15 mouse cellular contexts compared by ENCODE assay signal in the genomic region with DNA sequence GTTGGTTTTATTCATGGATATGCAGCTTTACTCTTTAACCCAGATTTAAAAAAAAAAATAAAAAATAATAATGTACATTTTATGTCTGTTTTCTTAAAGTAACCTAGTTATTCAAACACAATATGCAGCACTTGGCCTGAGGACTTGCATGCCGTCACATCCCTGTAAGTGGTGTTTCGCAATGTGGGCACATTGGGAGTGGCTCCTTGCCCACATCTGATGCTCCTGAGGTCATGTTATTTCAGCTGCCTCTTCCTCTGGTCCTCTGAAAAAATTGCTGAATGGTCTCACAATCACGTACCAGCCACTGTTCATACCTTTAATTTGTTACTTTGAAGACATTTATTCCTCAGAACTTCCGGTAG. TPM values are rescaled to one million over a fixed set of nuclear protein-coding genes. Genes with fewer than 3 reads are reported as not detected.
DNase-seq lines count a peak whose midpoint lies in the region; ATAC-seq and TF ChIP-seq lines count a peak whose summit lies in the region.
"Had no signal": no experiment of that assay in that cellular context is flagged by ENCODE, and none has a peak within 500 bp of the region (broad histone marks: within the 10 kb centered on the region; RNA-seq: fewer than 3 reads in every experiment).

No protein-coding gene starts in this region.

- no peak overlapping the region for H3K4me2 ChIP-seq in lung, embryonic 14.5 days
- H3K4me2 ChIP-seq in myocyte (ENCODE audit: low read depth): peak overlapping the region; percentile 48
- no peak overlapping the region for H3K4me2 ChIP-seq in hindbrain, embryonic 16.5 days (ENCODE audit: low read length)
- H3K4me2 ChIP-seq in kidney, embryonic 14.5 days (replicated peaks; ENCODE audit: low read depth, low read length): no peak overlapping the region
- H3K4me2 ChIP-seq: kidney, embryonic 15.5 days; limb, embryonic 12.5 days; midbrain, embryonic 11.5 days had no signal

- no peak for ATAC-seq in lung, embryonic 14.5 days (ENCODE audit: insufficient read depth)
- ATAC-seq in hindbrain, embryonic 16.5 days: no peak
- ATAC-seq in kidney, embryonic 14.5 days (ENCODE audit: low FRiP score, low TSS enrichment): no peak

- H3K79me2 ChIP-seq in myocyte (ENCODE audit: control insufficient read depth, insufficient read depth): no peaks in the 10 kb centered on the region

- H3K4me3 ChIP-seq in lung, embryonic 14.5 days (ENCODE audit: low read depth, low read length): no peak overlapping the region
- no peak overlapping the region for H3K4me3 ChIP-seq in myocyte
- no peak overlapping the region for H3K4me3 ChIP-seq in hindbrain, embryonic 16.5 days (ENCODE audit: low read length)
- H3K4me3 ChIP-seq in kidney, embryonic 14.5 days (ENCODE audit: low read length): no peak overlapping the region
- H3K4me3 ChIP-seq: forebrain, embryonic 10.5 days; kidney, embryonic 15.5 days; left cerebral cortex, adult 2 months; limb, embryonic 12.5 days had no signal

- no peaks in the 10 kb centered on the region for H3K27me3 ChIP-seq in lung, embryonic 14.5 days (ENCODE audit: insufficient read depth, low read length)
- no peaks in the 10 kb centered on the region for H3K27me3 ChIP-seq in myocyte (ENCODE audit: control insufficient read depth, insufficient read depth, insufficient read length)
- H3K27me3 ChIP-seq in hindbrain, embryonic 16.5 days (replicated peaks; ENCODE audit: control insufficient read depth, insufficient read depth, low read length): no peaks in the 10 kb centered on the region
- H3K27me3 ChIP-seq in kidney, embryonic 14.5 days (ENCODE audit: control insufficient read depth, insufficient read depth, low read length): no peaks in the 10 kb centered on the region
- H3K27me3 ChIP-seq: kidney, embryonic 15.5 days; limb, embryonic 12.5 days had no signal

- no peak for TF ChIP-seq POLR2A in myocyte (IDR thresholded peaks at IDR 0.05; ENCODE audit: insufficient read length, low read depth)

- no peak overlapping the region for H3K9ac ChIP-seq in lung, embryonic 14.5 days
- H3K9ac ChIP-seq in hindbrain, embryonic 16.5 days (ENCODE audit: low read depth, low read length): no peak overlapping the region
- H3K9ac ChIP-seq in kidney, embryonic 14.5 days (ENCODE audit: low read depth, low read length): no peak overlapping the region
- H3K9ac ChIP-seq: kidney, embryonic 15.5 days; limb, embryonic 12.5 days had no signal

- no peaks in the 10 kb centered on the region for H3K36me3 ChIP-seq in lung, embryonic 14.5 days (ENCODE audit: insufficient read depth)
- H3K36me3 ChIP-seq in myocyte (ENCODE audit: control insufficient read depth, insufficient read depth): no peaks in the 10 kb centered on the region
- no peaks in the 10 kb centered on the region for H3K36me3 ChIP-seq in hindbrain, embryonic 16.5 days (ENCODE audit: control insufficient read depth, insufficient read depth, low read length)
- H3K36me3 ChIP-seq in kidney, embryonic 14.5 days (ENCODE audit: control insufficient read depth, insufficient read depth, low read length): no peaks in the 10 kb centered on the region
- H3K36me3 ChIP-seq: forebrain, embryonic 10.5 days; kidney, embryonic 15.5 days; limb, embryonic 12.5 days had no signal

- whole genome bisulfite sequencing in lung, embryonic 14.5 days: 59% methylated on average over 4 of the region's 4 CpGs
- WGBS in hindbrain, embryonic 16.5 days: 81% methylated on average over 4 of the region's 4 CpGs
- 55% methylated on average over 4 of the region's 4 CpGs for WGBS in kidney, embryonic 14.5 days

- H3K27ac ChIP-seq in lung, embryonic 14.5 days (ENCODE audit: low read depth): no peak overlapping the region
- no peak overlapping the region for H3K27ac ChIP-seq in hindbrain, embryonic 16.5 days (ENCODE audit: low read depth, low read length)
- H3K27ac ChIP-seq in kidney, embryonic 14.5 days (ENCODE audit: low read depth, low read length): no peak overlapping the region
- H3K27ac ChIP-seq: forebrain, embryonic 10.5 days; left cerebral cortex, adult 2 months; limb, embryonic 12.5 days had no signal

- no peak for TF ChIP-seq CTCF in lung, embryonic 14.5 days (IDR thresholded peaks at IDR 0.05; ENCODE audit: low read depth)

- peaks cover 18% of the 10 kb centered on the region for H3K4me1 ChIP-seq in lung, embryonic 14.5 days (ENCODE audit: insufficient read depth)
- peaks cover 5% of the 10 kb centered on the region; the same call in 1 of the 2 replicates for H3K4me1 ChIP-seq in hindbrain, embryonic 16.5 days (ENCODE audit: control insufficient read depth, insufficient read depth, low read depth, low read length)
- peaks cover 30% of the 10 kb centered on the region for H3K4me1 ChIP-seq in kidney, embryonic 14.5 days (ENCODE audit: control insufficient read depth, insufficient read depth, low read length)

- DNase-seq in adrenal gland, postnatal 14 days: peak; percentile 52
- DNase-seq in adrenal gland, adult 18-20 months (ENCODE audit: low spot score in 2 of 2): no peak
- peak; percentile 11 to 22 for DNase-seq in urinary bladder, adult 18-20 months (ENCODE audit: low spot score in 2 of 2)
- no peak for DNase-seq in urinary bladder, postnatal 25 days (ENCODE audit: low spot score)
- DNase-seq in lung, embryonic 14.5 days: peak; percentile 40
- DNase-seq: cerebellum, adult 11 months; cerebellum, postnatal 25 days had no signal

- H3K9me3 ChIP-seq in lung, embryonic 14.5 days (ENCODE audit: low read depth, low read length): no peaks in the 10 kb centered on the region
- H3K9me3 ChIP-seq in hindbrain, embryonic 16.5 days (ENCODE audit: control insufficient read depth, low read length): no peaks in the 10 kb centered on the region
- no peaks in the 10 kb centered on the region for H3K9me3 ChIP-seq in kidney, embryonic 14.5 days (ENCODE audit: control insufficient read depth, low read length)
- H3K9me3 ChIP-seq: forebrain, embryonic 10.5 days; kidney, embryonic 15.5 days; limb, embryonic 12.5 days had no signal

- no peak overlapping the region for H3ac ChIP-seq in myocyte (ENCODE audit: control insufficient read depth, insufficient read length)

TF ChIP-seq in myocyte, 11 proteins besides CTCF, POLR2A, EP300 and RAD21:
- TF ChIP-seq MYOG (IDR thresholded peaks at IDR 0.05; ENCODE audit: control insufficient read depth in 1 of 3, insufficient read depth in 1 of 3, insufficient read length in 2 of 3, low read depth in 2 of 3): peak in 2 of 3 experiments; percentile 18 to 52
- TF ChIP-seq USF1 (IDR thresholded peaks at IDR 0.05; ENCODE audit: low read depth): no peak
- TF ChIP-seq CEBPB (IDR thresholded peaks at IDR 0.05; ENCODE audit: insufficient read depth, poor library complexity, severe bottlenecking): peak; percentile 100
- TF ChIP-seq E2F4 (IDR thresholded peaks at IDR 0.05; ENCODE audit: insufficient read depth): no peak
- no peak for TF ChIP-seq SRF (IDR thresholded peaks at IDR 0.05; ENCODE audit: control insufficient read depth, insufficient read length, low read depth)
- TF ChIP-seq REST (IDR thresholded peaks at IDR 0.05; ENCODE audit: insufficient read depth, insufficient read length): no peak
- peak; percentile 54 for TF ChIP-seq TCF3 (IDR thresholded peaks at IDR 0.05; ENCODE audit: insufficient read length, low read depth)
- TF ChIP-seq MYOD1 (IDR thresholded peaks at IDR 0.05; ENCODE audit: control insufficient read depth in 1 of 3, insufficient read length in 2 of 3, low read depth in 2 of 3): peak; percentile 40 to 92 (median 80)
- TF ChIP-seq MAX (IDR thresholded peaks at IDR 0.05; ENCODE audit: low read depth): no peak
- TF ChIP-seq POLR2AphosphoS2 (IDR thresholded peaks at IDR 0.05; ENCODE audit: insufficient read length, low read depth): no peak
- TF ChIP-seq TCF12 (IDR thresholded peaks at IDR 0.05; ENCODE audit: insufficient read depth, poor library complexity, severe bottlenecking): peak; percentile 68
TF ChIP-seq in myocyte: peak in this region for 5.

RNA-seq across cellular contexts. Expression of gene Inip, which starts 40.0 kb away (rescaled TPM):
- total RNA-seq in adrenal gland, postnatal 14 days (2021): 14.2 and 19.3 TPM in 2 replicates
- total RNA-seq in adrenal gland, adult 18-20 months (2021): 10 to 100 TPM; 17.5 to 17.6 TPM
- polyA plus RNA-seq in lung, embryonic 14.5 days (2014; fragmentation: Nextera tagmentation; extraction: Ambion mirVana): 60.7 and 64.7 TPM in 2 replicates
- 7.4 TPM for polyA plus RNA-seq in myocyte (2012; fragmentation: generic; extraction: Trizol)
- 46.7 and 50.7 TPM in 2 replicates for polyA plus RNA-seq in hindbrain, embryonic 16.5 days (2015; fragmentation: Nextera tagmentation; extraction: Ambion mirVana)
- polyA plus RNA-seq in kidney, embryonic 14.5 days (2014; fragmentation: Nextera tagmentation; extraction: Ambion mirVana): 55.5 and 69.3 TPM in 2 replicates

RNA-seq across cellular contexts. Expression of gene Snx30, which starts 44.3 kb away (rescaled TPM):
- total RNA-seq in adrenal gland, postnatal 14 days (2021): 7.3 and 9.5 TPM in 2 replicates
- total RNA-seq in adrenal gland, adult 18-20 months (2021): 1 to 10 TPM; 4.1 to 5.1 TPM
- polyA plus RNA-seq in lung, embryonic 14.5 days (2014; fragmentation: Nextera tagmentation; extraction: Ambion mirVana): 9.8 and 10.6 TPM in 2 replicates
- 2.6 TPM for polyA plus RNA-seq in myocyte (2012; fragmentation: generic; extraction: Trizol)
- 16.5 and 18.8 TPM in 2 replicates for polyA plus RNA-seq in hindbrain, embryonic 16.5 days (2015; fragmentation: Nextera tagmentation; extraction: Ambion mirVana)
- polyA plus RNA-seq in kidney, embryonic 14.5 days (2014; fragmentation: Nextera tagmentation; extraction: Ambion mirVana): 7.9 and 12.1 TPM in 2 replicates

Comparison
In these comparisons a context has a peak if more than half of its experiments do, and no peak if none do; other contexts are left out.
1. DNase-seq: peak in adrenal gland, postnatal 14 days (single experiment), urinary bladder, adult 18-20 months (2 of 2) and lung, embryonic 14.5 days (single experiment); none in adrenal gland, adult 18-20 months (0 of 2) and urinary bladder, postnatal 25 days (single experiment).